Mouse (Mus musculus) embryo, embryonic 9.5 days (tissue): ENCODE data around the gene Banf1.
"Not testable (repeated sequence)": the region's sequence is repeated elsewhere in the genome, so short reads cannot be mapped to it uniquely, and the experiment has no call there.

Experiments
- DNase-seq: peaks from one replicate; pipeline ENCODE4 v3.0.0-alpha.2; 2017; ENCODE audit errors: extremely low spot score

The Banf1 gene

DNA sequence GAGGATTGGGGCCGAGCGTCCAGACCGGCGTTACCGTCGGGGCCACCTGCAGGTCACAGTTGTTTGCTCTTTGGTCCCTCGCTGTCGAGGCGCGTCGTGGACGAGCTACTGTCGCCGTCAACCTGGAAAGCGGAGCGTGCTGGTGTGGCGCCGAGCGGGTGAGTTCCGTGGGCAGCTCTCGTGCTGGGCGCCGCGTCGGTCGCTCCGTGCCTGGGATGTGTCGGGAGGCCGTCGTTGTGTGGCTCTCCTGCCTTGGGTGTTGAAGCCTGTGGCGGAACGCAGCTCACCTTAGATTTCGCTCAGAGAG, at the start of gene Banf1:
Gene Banf1 (minus strand): TSS at position 116 of the 307 bp plus-strand sequence.
- DNase-seq, result no peak

DNA sequence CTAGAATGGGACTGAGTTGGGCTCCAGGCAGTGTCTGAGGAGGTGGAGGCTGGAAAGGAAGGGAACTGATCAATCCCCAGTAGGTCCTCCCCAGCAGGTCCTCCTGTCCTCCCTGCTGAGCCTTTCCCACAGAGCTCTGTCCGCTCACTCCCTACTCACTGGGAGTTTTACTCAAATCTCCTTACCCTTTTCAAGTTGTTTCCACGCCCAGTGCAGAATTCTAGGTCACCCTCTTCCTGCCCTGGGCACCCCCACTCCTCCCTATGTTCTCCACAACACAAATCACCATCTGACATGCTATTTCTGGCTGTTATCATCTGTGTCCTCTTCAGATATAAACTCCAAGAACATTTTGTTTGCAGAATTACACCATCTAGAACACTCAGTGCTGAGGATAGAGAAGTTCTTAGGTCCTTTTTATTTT, 47.6 kb upstream of the Banf1 start:
- no peak for DNase-seq

GRCm38 (mm10) chr19:5413840-5414239, 46.9 kb upstream of the Banf1 start:
- no peak for DNase-seq

DNA sequence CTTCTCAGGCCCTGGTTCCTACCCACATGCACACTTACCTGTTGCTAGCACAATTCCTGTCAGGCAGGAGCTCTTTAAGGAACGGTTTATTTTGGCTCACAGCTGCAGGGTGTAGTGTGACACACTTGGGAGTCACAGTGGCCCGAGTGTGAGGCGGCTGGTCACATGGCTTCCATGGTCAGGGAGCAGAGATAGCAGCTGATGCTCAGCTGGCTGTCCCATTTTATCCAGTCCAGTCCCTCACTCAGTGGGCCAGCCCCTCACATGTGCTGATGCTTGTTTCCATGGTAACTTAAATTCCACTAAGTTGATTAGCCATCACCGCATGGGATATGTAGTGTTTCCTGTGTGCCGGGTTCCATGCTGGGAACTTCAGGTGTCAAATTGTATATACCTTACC, 45.0 kb upstream of the Banf1 start:
- no peak for DNase-seq

DNA sequence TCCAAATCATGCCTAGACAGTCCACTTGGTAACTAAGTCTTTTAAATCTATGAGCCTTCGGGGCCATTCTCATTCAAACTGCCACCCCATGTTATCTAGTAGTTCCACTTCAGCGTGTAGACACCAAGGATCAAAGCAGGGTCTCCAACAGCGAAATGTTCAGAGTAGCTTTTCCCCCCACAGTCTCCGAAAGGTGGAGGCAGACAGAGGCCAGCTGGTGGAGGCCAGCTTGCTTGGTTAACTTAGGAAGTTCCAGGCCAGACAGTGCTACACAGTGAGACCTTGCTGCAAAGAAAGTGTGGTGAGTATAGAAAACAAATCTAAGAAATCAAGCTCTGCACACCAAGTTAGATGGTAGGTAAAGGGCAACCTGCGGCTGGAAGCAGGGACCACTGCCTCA, 43.7 kb upstream of the Banf1 start:
- DNase-seq, result no peak

DNA sequence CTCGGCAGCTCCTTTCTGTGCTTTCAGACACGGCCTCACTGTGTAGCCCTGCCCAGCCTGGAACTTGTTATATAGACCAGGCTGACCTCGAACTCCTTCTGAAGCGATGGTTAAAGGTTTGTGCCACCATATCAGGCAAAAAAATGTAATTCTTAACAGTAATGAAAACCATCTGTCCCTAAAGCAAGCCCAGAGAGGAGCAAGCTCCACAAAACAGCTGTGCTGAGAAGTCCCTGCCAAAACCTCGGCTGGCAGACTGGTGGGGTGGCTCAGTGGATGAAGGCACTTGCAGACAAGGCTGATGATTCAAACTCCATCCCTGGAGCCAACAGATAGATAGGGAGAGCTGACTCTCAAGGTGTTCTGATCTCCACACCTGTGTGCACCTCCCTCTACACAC, 42.1 kb upstream of the Banf1 start:
- no peak for DNase-seq

DNA sequence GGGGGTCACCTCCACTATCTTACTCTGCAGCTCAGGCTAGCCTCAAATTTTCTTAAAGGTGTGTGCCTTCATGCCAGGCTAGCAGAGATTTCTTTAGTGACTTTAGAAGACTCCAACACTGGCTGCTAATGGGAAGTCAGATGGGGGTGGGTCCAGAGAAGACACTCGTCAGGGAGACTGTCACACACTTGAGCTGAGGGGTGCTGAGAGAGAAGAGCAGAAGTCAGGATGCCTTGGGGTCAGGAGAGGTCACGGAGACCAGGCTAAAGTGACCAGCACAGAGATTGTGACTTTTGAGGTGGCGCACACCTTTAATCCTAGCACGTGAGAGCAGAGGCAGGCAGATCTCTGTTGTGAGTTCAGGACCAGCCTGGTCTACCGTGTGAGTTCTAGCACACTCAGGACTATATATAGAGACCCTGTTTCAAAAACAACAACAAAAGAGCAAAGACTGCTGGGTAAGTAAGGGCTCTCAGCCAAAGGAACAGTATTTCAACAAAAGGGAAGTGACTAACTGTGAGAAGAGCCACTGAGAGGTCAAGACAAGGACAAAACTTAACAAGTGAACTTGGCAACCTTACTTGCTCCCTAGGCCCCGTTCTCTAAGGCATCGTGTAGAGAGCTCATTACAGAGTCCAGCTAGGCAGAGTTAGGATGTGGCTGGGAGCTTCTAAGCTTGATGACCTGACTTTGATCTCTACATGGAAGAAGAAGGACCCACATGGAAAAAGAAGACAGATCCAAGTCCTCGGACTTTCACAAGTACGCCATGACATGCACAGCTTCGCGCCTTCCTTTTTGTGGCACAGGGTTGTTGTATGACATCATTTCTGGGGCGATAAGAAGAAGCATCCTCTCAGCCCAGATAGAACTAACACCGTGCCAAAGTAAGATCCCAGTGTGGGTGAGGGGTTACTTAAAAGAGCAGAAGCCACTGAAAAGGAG, 41.4 kb upstream of the Banf1 start:
- no peak for DNase-seq

- peak; percentile 39 for DNase-seq
These were observed 40.2 kb upstream of the Banf1 start for GRCm38 (mm10) chr19:5407133-5407532.

DNA sequence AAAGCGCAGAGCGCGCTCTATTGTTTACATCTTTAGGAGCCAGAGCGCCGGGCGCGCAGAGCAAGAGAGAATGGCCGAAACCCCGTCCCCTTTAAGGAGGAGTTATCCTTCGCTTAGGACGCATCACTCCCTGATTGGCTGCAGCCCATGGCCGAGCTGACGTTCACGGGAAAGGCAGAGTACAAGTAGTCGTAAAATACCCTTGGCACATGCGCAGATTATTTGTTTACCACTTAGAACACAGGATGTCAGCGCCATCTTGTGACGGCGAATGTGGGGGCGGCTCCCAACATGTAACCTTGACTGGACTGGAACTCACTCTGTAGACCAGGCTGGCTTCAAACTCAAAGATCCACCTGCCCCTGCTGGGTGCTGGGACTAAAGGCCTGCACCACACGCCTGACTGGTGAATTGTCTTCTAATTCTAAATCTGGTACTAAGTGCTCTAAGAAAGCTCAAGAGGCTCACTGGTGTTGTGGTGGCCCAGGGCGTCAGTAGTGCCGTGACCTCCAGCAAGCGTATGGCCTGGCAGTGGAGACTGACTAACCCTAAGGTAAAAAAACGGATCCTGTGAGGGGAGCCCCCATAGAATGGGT, 39.7 kb upstream of the Banf1 start:
- peak; percentile 61 for DNase-seq

- no peak for DNase-seq
These were observed 39.0 kb upstream of the Banf1 start for GRCm38 (mm10) chr19:5405924-5406323.

GRCm38 (mm10) chr19:5402293-5402692, 35.3 kb upstream of the Banf1 start, which contains the start of gene Tsga10ip:
Gene Tsga10ip, minus strand, starts transcription at chr19:5402526.
- no peak for DNase-seq

- DNase-seq, result not testable (repeated sequence)
These were observed 34.1 kb upstream of the Banf1 start for GRCm38 (mm10) chr19:5401073-5401472.

DNA sequence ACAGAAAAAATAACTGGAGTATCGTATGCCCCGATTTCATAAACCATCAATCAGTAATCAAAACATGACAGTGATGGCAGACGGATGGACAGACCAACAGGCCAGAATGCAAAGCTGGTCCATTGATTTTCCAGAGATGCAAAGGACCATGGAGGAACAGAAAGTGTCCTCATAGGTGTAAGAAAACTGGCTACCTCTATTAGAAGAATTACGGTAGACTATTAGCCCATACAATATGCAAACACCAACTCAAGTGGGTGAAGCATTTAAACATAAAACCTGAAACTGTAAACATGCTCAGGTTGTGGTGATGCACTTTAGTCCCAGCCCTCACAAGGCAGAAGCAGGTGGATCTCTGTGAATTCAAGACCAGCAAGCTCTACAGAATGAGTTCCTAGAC, 28.4 kb upstream of the Banf1 start:
- no peak for DNase-seq

DNA sequence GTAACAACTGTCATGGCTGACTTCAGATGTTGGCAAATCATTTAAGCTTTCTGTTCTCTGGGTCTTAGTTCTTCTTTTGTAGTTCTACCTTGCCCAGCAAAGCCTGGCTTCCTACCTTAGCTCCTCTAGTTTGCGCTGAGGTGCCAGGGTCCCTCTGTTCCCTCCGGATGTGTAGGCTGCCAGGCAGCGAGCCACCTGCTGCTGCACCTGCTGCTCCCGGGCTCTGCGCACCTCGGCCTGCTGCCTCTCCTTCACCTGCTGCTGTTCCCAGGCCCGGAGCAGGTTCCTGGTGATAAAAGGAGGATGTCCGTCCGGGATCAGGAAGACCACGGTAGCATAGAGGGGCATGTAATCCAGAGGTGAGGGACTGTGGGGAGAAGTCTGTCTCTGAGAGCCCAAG, 27.2 kb upstream of the Banf1 start:
- no peak for DNase-seq

- no peak for DNase-seq
These were observed 25.9 kb upstream of the Banf1 start for GRCm38 (mm10) chr19:5392892-5393291.

GRCm38 (mm10) chr19:5390416-5390815, 23.4 kb upstream of the Banf1 start:
- DNase-seq, result no peak

DNA sequence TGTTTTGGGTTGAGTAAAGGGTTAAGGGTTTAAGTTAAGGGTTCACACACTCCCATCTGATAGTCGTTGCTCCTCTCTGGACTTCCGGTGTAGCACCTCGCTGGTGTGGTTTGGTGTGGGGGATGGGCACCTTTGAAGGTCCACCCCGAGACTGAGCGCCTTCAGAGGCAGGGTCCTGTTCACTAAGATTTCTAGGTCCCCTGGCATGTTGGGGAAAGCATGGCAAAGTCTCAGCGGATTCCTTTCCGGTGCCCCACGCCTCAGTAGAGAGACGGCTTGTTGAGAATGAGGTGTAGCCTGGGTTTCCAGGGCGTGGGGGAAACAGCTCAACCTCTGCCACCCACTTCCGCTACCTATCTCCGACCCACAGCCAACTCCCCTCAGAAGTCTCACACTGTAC, 22.7 kb upstream of the Banf1 start:
- peak; percentile 45 for DNase-seq

DNA sequence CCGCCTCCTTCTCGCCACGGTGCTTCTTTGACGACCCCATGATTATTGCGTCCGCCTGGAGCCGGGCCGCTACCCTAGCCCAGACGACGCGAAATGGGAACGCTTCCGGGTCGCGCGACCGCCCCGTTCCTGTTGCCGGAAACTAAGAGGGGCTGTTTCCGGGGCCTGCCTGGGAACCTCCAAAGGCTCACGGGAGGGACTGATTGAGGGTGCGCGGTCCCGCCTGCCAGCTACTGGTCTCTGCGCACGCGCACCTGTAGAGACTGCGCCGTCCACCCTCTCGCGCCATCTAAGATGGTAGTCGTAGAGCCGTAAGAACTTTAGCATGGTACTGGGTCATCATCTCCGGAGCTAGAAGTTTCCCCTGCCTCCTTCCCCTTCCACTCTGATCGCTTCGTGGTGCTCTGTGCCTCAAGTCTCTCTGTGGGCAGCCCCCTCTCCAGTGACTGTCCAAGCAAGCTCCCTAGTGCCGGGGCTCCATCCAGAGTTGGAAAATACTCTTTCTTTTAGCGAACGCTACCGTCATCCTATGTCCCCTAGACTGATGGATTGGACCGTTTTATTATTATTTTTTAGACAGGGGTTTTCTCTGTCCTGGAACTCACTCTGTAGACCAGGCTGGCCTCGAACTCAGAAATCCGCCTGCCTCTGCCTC, 21.7 kb upstream of the Banf1 start, which contains the start of gene Sart1:
Gene Sart1 (minus strand): TSS at position 116 of the 655 bp plus-strand sequence.
- peak; percentile 93 for DNase-seq

DNA sequence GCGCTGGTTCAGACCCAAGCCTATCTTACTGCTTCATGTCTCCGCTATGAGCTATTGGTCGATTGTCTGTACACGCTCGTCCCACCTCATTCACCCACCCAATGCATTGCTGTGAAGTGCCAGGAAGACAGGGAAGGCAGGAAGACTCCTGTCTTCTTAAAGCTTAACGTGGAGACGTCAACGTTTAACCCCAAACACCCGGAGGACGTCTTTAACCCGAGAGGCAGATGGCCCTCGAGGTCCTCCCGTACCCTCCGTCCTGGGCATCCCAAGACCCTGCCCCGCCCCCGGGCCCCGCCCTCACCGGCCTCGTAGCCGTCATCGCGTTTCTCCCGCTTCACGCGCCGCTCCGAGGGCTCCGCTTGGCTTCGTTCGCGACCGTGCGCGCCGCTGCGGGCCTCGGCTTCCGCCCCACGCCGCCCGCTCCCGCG, 21.1 kb upstream of the Banf1 start:
- peak; percentile 45 for DNase-seq

GRCm38 (mm10) chr19:5384715-5385114, 17.7 kb upstream of the Banf1 start:
- no peak for DNase-seq

- DNase-seq, result no peak
These were observed 16.4 kb upstream of the Banf1 start for GRCm38 (mm10) chr19:5383326-5383725.

DNA sequence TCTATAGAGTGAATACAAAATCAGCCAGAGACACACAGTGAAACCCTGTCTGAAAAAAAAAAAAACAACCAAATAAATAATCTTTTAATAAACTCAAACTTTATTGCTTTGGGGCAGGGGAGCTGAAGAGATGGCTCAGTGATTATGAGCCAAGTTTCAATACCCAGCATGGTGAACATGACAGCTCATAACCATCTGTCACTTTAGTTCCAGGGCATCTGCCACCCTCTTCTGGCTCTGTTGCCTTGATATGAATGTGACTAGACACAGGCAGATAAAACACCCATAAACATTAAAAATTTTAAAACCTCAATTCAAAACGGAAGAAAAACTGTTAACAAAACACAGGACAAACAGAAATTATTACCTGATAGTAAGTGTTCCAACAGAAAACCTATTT, 10.5 kb upstream of the Banf1 start:
- no peak for DNase-seq

GRCm38 (mm10) chr19:5374748-5375147, 7.8 kb upstream of the Banf1 start:
- no peak for DNase-seq
